Mouse (Mus musculus) bone marrow macrophage, adult 2 months (primary cell): ENCODE results near the gene Hephl1.

Experiments
- CTCF ChIP-seq: IDR thresholded peaks from 2 replicates; pipeline ENCODE4 v1.5.1; 2012; ENCODE audit warnings: low read depth, mild to moderate bottlenecking, low read length, moderate library complexity
- POLR2A ChIP-seq: IDR thresholded peaks from 2 replicates; pipeline ENCODE4 v1.6.1; 2012; ENCODE audit warnings: mild to moderate bottlenecking, low read depth, low read length, borderline replicate concordance

GRCm38 (mm10) chr9:15122431-15122830 lies 10.5 kb upstream of the Hephl1 start:
- TF ChIP-seq POLR2A: no peak
- no peak for TF ChIP-seq CTCF
